Mouse (Mus musculus) megakaryocyte progenitor cell, adult 5-6 weeks (primary cell): ENCODE measurements around the gene Luzp1. TPM values are rescaled to one million over a fixed set of nuclear protein-coding genes. Genes with fewer than 3 reads are reported as not detected.

Experiments
- ATAC-seq: replicated peaks from 2 replicates; pipeline ENCODE4 v1.8.0; 2016; ENCODE audit warnings: mild to moderate bottlenecking, moderate TSS enrichment, inconsistent platforms; ENCODE audit not compliant: poor library complexity
- total RNA-seq, 2 experiments: library from RNA; stranded (forward) in 1 of 2; stranded (reverse) in 1 of 2; fragments of 157-497, 149-512 nt in 1 of 2; fragments of 200-1000 nt in 1 of 2; gene quantifications; 2 replicates each; pipeline versions ENCODE4 v1.2.3 to v1.2.4; 2015 to 2017

Gene Luzp1
- total RNA-seq, 2 experiments from 2014 or later, result 2.3 to 3.4 TPM

DNA sequence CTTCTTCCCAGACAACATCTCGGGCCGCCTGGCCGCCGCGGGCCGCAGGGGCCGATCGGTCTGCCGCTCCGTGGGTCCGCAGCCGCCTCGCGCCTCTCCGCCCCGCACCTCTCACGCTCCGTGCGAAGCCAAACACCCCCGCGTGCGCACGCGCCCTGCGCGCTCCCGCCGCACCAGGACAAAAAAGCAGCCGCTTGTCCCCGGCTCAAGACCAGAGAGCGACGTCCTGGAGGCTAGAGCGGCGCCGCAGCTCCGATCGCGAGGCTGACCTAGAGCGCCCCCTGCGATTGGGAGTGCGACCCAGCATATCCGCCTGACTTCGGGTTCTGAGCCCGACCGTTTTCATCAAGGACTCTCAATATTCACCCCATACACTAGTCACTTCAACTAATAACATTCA, 133.0 kb downstream of the Luzp1 start, which contains the start of gene Kdm1a:
TSS of gene Kdm1a (minus strand) at position 156 of the 400 bp plus-strand sequence.
- peak; percentile 97 for ATAC-seq

Other genes starting within 250 kb of the Luzp1 start
- gene Tcea3, start 222.0 kb upstream of the Luzp1 start, total RNA-seq (2015), result 0.10 TPM in 1 of 2 replicates, not detected in the other
- gene Tcea3, start 222.0 kb upstream of the Luzp1 start, total RNA-seq (2017), result 0.33 and 0.41 TPM in 2 replicates
- gene Zfp46, start 185.1 kb upstream of the Luzp1 start, total RNA-seq (2015), result 6.7 and 7.7 TPM in 2 replicates
- 7.4 and 7.9 TPM in 2 replicates for gene Zfp46, start 185.1 kb upstream of the Luzp1 start, total RNA-seq (2017)
- 114 and 118 TPM in 2 replicates for gene Hnrnpr, start 158.8 kb upstream of the Luzp1 start, total RNA-seq (2015)
- gene Hnrnpr, start 158.8 kb upstream of the Luzp1 start, total RNA-seq (2017), result 179 and 224 TPM in 2 replicates
- gene Htr1d, start 46.2 kb upstream of the Luzp1 start, total RNA-seq (2015), result not detected in 2 replicates
- not detected in 2 replicates for gene Htr1d, start 46.2 kb upstream of the Luzp1 start, total RNA-seq (2017)
- not detected in 2 replicates for gene 6030445D17Rik, start 7.5 kb upstream of the Luzp1 start, total RNA-seq (2015)
- gene 6030445D17Rik, start 7.5 kb upstream of the Luzp1 start, total RNA-seq (2017), result not detected in 2 replicates
- 35.7 and 46.3 TPM in 2 replicates for gene Kdm1a, start 133.0 kb downstream of the Luzp1 start, total RNA-seq (2015)
- 78.2 and 80.5 TPM in 2 replicates for gene Kdm1a, start 133.0 kb downstream of the Luzp1 start, total RNA-seq (2017)
- gene Tex46, start 140.7 kb downstream of the Luzp1 start, total RNA-seq (2015), result not detected in 2 replicates
- not detected in 2 replicates for gene Tex46, start 140.7 kb downstream of the Luzp1 start, total RNA-seq (2017)
- gene Lactbl1, start 152.9 kb downstream of the Luzp1 start, total RNA-seq (2015), result 0.07 and 0.20 TPM in 2 replicates
- 0.03 and 0.08 TPM in 2 replicates for gene Lactbl1, start 152.9 kb downstream of the Luzp1 start, total RNA-seq (2017)